Mouse (Mus musculus) gonadal fat pad, adult 2 months (tissue): Measurements from ENCODE around the gene Ubfd1. TPM values are rescaled to one million over a fixed set of nuclear protein-coding genes. Genes with fewer than 3 reads are reported as not detected.
"Not testable (repeated sequence)": the region's sequence is repeated elsewhere in the genome, so short reads cannot be mapped to it uniquely, and the experiment has no call there.

Experiments
- DNase-seq: peaks from one replicate; pipeline ENCODE4 v3.0.0-alpha.2; 2012; ENCODE audit warnings: low read depth
- polyA plus RNA-seq: library from polyadenylated mRNA; depleted of rRNA; stranded (reverse); fragments of >200 nt; gene quantifications from 2 replicates; pipeline ENCODE4 v1.2.3, GENCODE M21; 2012; rRNA removed

Ubfd1 gene
- polyA plus RNA-seq, 1 experiment, result 31.5 TPM

- DNase-seq, result no peak
Measured at GRCm38 (mm10) chr7:122087195-122087982, 20.4 kb downstream of the Ubfd1 start.

- no peak for DNase-seq
Measured at GRCm38 (mm10) chr7:122094564-122095330, 27.8 kb downstream of the Ubfd1 start.

GRCm38 (mm10) chr7:122098009-122098408, 31.0 kb downstream of the Ubfd1 start:
- no peak for DNase-seq

- no peak for DNase-seq
Measured at GRCm38 (mm10) chr7:122099222-122099621, 32.2 kb downstream of the Ubfd1 start.

- not testable (repeated sequence) for DNase-seq
Measured at GRCm38 (mm10) chr7:122101014-122101746, 34.2 kb downstream of the Ubfd1 start.

GRCm38 (mm10) chr7:122101747-122102244, 34.8 kb downstream of the Ubfd1 start, which contains the start of gene Ndufab1:
Gene Ndufab1 (minus strand): TSS chr7:122101886.
- DNase-seq, result no peak

- DNase-seq, result no peak
Measured at GRCm38 (mm10) chr7:122108206-122108605, 41.2 kb downstream of the Ubfd1 start.

GRCm38 (mm10) chr7:122123518-122123917, 56.5 kb downstream of the Ubfd1 start:
- no peak for DNase-seq

GRCm38 (mm10) chr7:122125636-122126035, 58.7 kb downstream of the Ubfd1 start:
- no peak for DNase-seq

- no peak for DNase-seq
Measured at GRCm38 (mm10) chr7:122126946-122127345, 60.0 kb downstream of the Ubfd1 start.

Other genes starting within 250 kb of the Ubfd1 start
- gene Scnn1b, start 202.1 kb upstream of the Ubfd1 start, polyA plus RNA-seq, result 1.9 and 2.4 TPM in 2 replicates
- gene Cog7, start 85.5 kb upstream of the Ubfd1 start, polyA plus RNA-seq, result 29.6 and 34.2 TPM in 2 replicates
- gene Gga2, start 46.0 kb upstream of the Ubfd1 start, polyA plus RNA-seq, result 76.8 and 102 TPM in 2 replicates
- gene Ears2, start 88 bp downstream of the Ubfd1 start, polyA plus RNA-seq, result 12.9 and 15.8 TPM in 2 replicates
- 194 and 255 TPM in 2 replicates for gene Ndufab1, start 34.7 kb downstream of the Ubfd1 start, polyA plus RNA-seq
- 1.2 and 1.4 TPM in 2 replicates for gene Palb2, start 65.8 kb downstream of the Ubfd1 start, polyA plus RNA-seq
- gene Dctn5, start 65.9 kb downstream of the Ubfd1 start, polyA plus RNA-seq, result 68.9 and 89.2 TPM in 2 replicates
- gene Plk1, start 92.3 kb downstream of the Ubfd1 start, polyA plus RNA-seq, result 2.0 and 2.3 TPM in 2 replicates
- gene Ern2, start 119.0 kb downstream of the Ubfd1 start, polyA plus RNA-seq, result 0.04 and 0.13 TPM in 2 replicates
- gene Chp2, start 152.3 kb downstream of the Ubfd1 start, polyA plus RNA-seq, result 11.1 and 11.2 TPM in 2 replicates
- 12.1 and 12.7 TPM in 2 replicates for gene Prkcb, start 221.6 kb downstream of the Ubfd1 start, polyA plus RNA-seq